Mouse (Mus musculus) bone marrow, adult 2 months (tissue): ENCODE results near the gene Polr1e. TPM values are rescaled to one million over a fixed set of nuclear protein-coding genes. Genes with fewer than 3 reads are reported as not detected.
A peak's percentile ranks its signal among the peaks of the same experiment; 100 is the strongest.

Source experiments
- H3K27ac ChIP-seq: fragments of 200-500 bp; 2 replicates; pipeline ENCODE4 v1.5.1; 2012; ENCODE audit warnings: low read depth, mild to moderate bottlenecking, control low read depth, inconsistent platforms, low read length; ENCODE audit not compliant: control insufficient read depth, poor library complexity, insufficient read depth
- H3K4me1 ChIP-seq: fragments of 200-500 bp; 2 replicates; pipeline ENCODE4 v1.6.1; 2011; ENCODE audit warnings: low read length; ENCODE audit not compliant: control insufficient read depth, insufficient read depth
- H3K4me3 ChIP-seq: fragments of 200-500 bp; replicated peaks from 2 replicates; pipeline ENCODE3; 2011; ENCODE audit warnings: mild to moderate bottlenecking, low read depth, low read length, control low read depth; ENCODE audit not compliant: control insufficient read depth
- CTCF ChIP-seq: fragments of 200-500 bp; IDR thresholded peaks from 2 replicates; pipeline ENCODE4 v1.5.1; 2011; ENCODE audit warnings: low read length, control low read depth; ENCODE audit not compliant: control insufficient read depth, insufficient read depth
- POLR2A ChIP-seq: fragments of 200-500 bp; IDR thresholded peaks from 2 replicates; pipeline ENCODE4 v1.6.1; 2011; ENCODE audit warnings: low read depth, mild to moderate bottlenecking, control low read depth, low read length, borderline replicate concordance; ENCODE audit not compliant: control insufficient read depth
- WGBS: fragments of 180-500 bp; shearing (Covaris S2); methylation state at CpG from one replicate; pipeline ENCODE4 v1.1.7; 2018; 5-methylcytosine and 5-hydroxymethylcytosine counted together
- polyA plus RNA-seq: library from polyadenylated mRNA; stranded (reverse); fragments of >200 nt; gene quantifications from 2 replicates; pipeline ENCODE4 v1.2.4, GENCODE M21; 2011; ENCODE audit warnings: low replicate concordance; ENCODE audit not compliant: missing spikeins, insufficient read depth, insufficient read length

The Polr1e gene
- polyA plus RNA-seq, 1 experiment, result 11.3 TPM

DNA sequence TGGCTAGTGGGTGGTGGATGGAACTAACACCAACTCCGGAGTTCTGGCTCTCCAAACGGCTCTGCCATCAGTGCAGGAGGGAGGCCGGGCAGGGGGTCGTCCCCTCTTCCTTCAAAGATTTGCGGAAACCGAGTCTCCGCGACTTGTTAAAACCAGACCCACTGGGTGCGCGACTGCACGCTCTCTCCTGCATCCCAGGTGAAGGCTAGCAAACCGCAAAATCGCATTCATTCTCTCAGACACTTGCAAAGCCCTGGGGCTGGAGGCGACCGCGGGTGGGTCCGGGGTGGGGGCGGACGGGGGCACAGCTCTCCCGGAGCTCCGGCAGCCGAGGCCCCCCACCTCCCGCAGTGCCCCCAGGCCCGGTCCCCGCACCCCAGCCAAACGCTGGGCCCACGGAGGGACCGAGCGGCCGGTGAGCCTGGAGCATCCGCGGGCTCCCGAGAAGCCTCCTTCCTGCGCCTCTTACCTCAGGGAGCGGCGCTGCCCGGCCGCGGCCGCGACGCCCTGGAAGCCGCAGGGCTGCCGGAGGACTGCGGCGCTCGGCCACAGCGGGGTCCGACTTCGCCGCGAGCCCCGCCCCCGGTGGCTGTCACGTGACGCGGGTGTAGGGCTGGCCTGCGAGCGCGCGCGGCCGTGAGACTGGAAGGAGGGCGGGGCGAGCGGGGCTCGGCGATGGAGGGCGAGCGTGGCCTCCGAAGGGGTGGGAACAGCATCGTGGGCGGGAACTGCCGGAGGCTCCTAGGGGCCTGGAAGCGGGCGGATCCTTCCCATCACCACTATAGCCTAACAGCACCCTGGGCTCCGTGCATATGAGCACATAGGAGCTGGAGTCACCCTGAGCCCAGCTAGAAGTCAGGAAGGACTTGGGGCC, 65.9 kb downstream of the Polr1e start, which contains the start of gene Fbxo10:
Fbxo10 (minus strand) TSS at position 584 of the 874 bp plus-strand sequence.
- peak within 1 kb of the TSS; percentile 65 for H3K4me3 ChIP-seq
- under 1% methylated on average over 77 of the region's 77 CpGs for WGBS
- peak within 1 kb of the TSS; percentile 48; the same call in 1 of the 2 replicates for H3K27ac ChIP-seq
- peaks cover 3% of the 10 kb centered on the region for H3K4me1 ChIP-seq
- TF ChIP-seq CTCF (no peak), POLR2A (peak; percentile 70; the same call in 1 of the 2 replicates)

DNA sequence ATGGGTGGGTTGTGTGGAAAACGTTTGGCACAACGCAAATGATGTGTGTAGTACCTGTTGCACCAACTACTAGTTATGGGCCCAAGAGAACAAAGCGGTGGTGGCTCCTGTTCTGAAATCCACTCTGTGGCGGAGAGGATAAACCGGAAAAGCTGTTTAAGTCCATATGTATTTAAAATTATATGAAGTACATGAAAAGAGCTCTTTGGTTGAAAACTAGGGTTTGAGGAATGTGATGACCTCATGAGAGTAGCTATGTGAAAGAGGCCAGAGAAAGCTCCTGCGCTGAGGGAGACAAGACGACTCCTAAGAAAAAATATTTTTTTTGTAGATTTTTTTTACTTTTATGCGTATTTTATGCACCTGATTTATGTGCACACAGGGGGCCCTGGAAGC, 66.5 kb downstream of the Polr1e start:
- Histone ChIP-seq H3K27ac (no peak overlapping the region), H3K4me3 (peak overlapping the region; percentile 50), H3K4me1 (peaks cover 3% of the 10 kb centered on the region)
- 47% methylated on average over 8 of the region's 8 CpGs for WGBS
- TF ChIP-seq CTCF (no peak), POLR2A (no peak)

Other genes starting within 250 kb of the Polr1e start
- 5.9 and 8.7 TPM in 2 replicates for gene Grhpr, start 37.2 kb upstream of the Polr1e start, polyA plus RNA-seq
- 3.3 and 6.5 TPM in 2 replicates for gene Zbtb5, start 6.2 kb upstream of the Polr1e start, polyA plus RNA-seq
- gene Fbxo10, start 66.0 kb downstream of the Polr1e start, polyA plus RNA-seq, result 4.7 and 7.6 TPM in 2 replicates
- 70.0 and 74.4 TPM in 2 replicates for gene Tomm5, start 89.5 kb downstream of the Polr1e start, polyA plus RNA-seq
- gene Frmpd1, start 166.3 kb downstream of the Polr1e start, polyA plus RNA-seq, result not detected in 2 replicates